Mouse (Mus musculus) right cerebral cortex, adult 18-20 months (tissue): Measurements from ENCODE around the gene Slc25a34.

Experiments used
- DNase-seq: peaks from one replicate; pipeline ENCODE4 v3.0.0; 2022; ENCODE audit warnings: mixed read lengths

The Slc25a34 gene

DNA sequence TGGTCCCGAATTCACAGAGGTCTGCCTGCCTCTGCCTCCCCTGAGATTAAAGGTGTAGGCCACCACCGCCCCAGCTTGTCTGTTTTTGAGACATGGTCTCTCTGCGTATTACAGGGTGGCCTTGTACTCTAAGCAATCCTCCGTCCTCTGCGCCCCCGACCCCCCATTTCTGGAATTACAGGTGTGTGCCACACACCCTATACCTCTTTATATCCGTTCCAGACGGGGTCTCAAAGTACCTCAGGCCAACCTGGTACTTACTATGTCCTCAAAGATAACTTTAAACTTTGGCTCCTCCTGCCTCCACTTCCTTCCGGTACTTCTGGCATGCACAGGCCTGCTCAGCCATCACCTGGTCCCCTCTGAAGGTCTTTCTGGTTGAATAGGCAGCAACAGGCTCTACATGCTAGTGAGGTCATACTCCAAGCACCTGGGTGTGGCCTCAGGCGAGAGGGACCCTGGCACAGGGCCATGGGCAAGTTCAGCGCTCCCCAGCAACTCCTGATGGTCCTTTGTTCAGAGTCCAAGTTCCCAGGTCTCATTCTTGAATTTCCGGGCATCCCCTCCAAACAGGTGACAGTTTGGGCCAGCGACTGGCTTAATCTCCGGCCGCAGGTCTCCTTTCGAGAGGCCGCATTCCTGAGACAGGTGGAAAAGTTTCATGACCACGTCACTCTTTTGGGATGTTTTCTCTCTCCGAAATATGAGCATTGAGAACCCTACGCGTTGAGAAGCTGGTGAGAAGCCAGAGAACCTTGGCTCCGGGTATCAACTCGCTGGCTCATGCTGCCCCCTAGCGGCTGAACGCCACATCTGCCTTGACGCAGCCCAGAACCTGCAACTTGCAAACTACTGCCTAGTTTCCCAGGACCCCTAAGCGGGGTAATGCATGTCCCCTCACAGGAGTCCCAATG, 48.6 kb downstream of the Slc25a34 start:
- peak; percentile 77 for DNase-seq

DNA sequence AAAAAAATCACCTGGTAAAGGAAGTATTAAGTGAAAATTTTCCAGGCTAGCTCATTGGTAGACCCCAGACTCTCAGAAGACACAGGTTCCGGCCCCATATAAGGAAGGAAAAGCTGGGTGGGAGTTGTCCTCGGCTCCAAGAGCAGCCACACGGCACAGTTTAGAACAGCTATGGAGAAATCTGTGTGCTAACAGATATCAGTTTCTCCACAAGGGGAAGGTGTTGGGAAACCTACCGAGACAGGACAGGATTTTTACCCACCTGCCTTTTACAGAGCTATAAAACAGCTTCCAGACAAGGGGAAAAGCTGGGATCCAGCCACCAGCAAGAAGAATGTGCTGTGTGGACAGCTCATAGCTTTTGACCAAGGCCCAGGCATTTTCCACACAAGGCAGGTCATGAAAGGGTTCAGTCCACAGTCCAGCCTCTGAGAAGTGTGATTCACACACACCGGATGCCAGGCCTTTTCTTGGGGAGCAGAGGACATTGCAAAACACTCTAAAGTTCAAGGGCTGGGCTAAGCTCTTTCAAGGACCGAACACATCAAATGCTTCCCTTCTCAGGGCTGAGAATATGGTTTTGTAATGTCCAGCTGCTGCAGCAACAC, 50.2 kb downstream of the Slc25a34 start:
- no peak for DNase-seq

DNA sequence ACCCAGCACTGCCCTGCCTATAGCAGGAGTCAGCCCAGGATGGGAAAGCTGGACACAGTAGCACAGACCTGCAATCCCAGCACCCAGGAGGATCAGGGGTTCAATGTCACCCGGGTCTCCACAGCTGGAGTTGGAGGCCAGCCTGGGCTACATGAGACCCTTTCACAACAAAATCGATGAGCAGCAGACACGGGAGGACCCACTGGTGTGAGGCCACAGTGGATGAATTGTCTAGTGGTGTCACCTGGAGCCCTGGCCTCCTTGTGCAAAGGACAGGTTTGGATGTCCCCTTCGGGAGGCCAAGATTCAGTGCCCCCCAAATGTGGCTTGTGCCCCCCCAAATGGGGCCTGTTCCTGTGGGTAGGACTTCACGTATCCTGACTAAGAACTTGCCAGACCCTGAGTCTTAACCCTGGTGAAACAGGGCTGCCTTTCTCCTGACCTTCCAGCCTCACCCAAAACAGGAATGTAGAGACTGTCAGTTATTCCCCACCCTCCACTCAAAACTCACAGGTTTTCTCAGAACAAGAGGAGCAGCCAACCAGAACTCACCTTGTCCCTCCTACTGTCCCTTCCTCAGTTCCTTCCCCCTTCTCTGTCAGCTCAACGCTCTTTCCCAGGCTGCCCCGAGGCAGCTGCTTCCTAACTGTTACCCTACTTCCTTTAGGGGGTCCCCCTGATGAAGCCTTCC, 50.8 kb downstream of the Slc25a34 start:
- DNase-seq: no peak

DNA sequence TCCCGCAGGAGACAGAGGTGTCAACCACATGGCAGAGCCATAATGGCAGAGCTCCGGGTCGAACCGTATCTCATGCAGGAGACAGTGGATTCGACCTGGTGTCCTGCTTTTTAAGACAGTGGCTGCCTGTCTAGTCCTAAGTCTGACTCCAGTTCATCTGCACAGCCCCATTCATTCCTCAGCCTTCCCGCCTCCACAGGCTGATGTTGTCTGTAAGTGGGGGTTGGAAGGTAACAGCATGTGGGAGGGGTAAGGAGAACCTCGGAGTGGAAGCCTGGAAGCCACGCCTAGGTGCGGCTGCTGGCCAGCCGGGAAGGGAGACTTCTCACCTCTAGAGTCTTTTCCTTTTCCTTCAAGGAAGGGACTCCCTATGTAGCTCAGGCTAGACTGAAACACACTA, 51.7 kb downstream of the Slc25a34 start:
- no peak for DNase-seq

DNA sequence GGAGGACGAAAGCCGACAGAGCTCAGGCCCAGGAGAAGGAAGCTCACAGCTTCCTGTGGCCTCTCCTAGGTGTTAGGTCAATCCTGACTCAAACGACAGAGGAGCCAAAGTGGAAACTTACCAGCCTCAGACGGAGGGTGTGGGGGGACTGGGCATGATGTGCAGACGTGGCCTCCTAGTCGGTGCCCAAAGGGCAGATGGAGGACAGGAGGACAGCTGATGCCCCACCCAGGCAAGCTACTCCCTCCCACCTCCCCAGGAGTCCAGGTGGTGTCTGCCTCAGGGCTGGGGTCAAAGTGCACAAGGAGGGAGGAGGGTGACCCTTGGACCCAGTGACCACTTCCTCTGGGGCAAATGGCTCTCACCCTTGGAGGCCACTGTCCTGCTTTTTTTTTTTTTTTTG, 52.3 kb downstream of the Slc25a34 start:
- DNase-seq: no peak

DNA sequence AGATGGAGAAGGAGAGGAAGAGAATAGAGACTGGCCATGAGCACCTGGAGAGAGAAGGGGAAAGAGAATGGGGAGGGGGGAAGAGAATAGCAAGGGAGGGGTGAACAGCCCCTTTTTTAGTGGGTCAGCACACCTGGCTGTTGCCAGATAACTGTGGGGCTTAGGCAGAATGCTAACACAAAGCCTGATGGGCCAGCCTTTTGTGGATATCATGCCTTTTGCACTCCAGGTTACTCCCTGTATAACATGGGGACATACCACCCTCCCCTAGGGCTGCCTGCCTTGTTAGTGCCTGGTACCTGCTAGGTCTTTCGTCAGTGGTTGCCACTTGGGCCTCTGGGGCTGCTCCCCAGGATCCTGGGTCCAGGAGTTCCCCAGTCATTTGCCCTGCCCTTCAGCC, 52.8 kb downstream of the Slc25a34 start:
- DNase-seq: no peak

DNA sequence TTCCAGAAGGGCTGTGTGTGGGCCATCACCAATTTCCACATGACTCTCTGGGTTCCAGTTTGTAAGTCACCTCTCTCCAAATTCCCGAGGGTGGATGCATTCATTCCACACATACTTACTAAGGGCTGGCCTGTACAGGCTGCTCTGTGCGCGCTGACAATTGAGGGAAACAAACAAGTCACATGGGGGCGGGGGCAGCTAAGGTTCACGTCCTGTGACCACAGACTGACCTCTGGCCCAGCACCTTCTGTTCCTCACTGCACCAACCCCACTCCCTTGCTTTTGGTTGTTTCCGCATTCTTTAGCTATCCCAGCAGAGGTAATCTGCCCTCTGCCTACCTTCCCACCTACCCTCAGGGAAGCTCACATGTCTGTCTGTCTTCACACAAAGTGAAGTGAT, 53.6 kb downstream of the Slc25a34 start:
- DNase-seq: no peak

DNA sequence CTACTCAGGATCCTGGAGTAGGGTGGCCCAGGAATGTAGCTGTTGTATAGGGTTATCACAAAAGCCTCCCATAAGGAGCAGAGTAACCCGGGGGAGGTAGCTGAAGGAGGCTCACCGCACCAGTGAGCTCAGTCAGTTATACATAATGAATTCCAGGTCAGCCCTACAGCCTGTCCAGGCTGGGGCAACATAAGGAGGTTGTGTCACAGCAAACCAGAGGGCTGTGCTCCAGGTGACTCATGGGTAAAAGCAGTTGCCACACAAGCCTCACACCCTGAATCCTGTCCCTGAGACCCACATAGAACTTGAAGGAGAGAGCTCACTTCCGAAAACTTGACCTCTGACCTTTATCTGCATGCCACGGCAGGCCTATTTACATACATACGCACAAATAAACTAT, 54.7 kb downstream of the Slc25a34 start:
- DNase-seq: no peak
